Mouse (Mus musculus) spleen, adult 2 months (tissue): ENCODE results near the gene Phlpp1.

ENCODE experiments used
- CTCF ChIP-seq: fragments of 200-500 bp; IDR thresholded peaks from 2 replicates; pipeline ENCODE4 v1.5.1; 2011; ENCODE audit warnings: mild to moderate bottlenecking, inconsistent platforms; ENCODE audit not compliant: insufficient read depth, insufficient read length, insufficient replicate concordance; ENCODE audit errors: extremely low read depth
- POLR2A ChIP-seq: fragments of 200-500 bp; IDR thresholded peaks from 2 replicates; pipeline ENCODE4 v1.6.1; 2011; ENCODE audit warnings: low read depth, low read length, inconsistent platforms

- TF ChIP-seq CTCF (no peak), POLR2A (no peak)
Observed at GRCm38 (mm10) chr1:106277286-106277685, 105.7 kb downstream of the Phlpp1 start.
